Mouse (Mus musculus) megakaryocyte, embryonic 14.5 days (primary cell): ENCODE results near the gene Dnajc14.
"Not testable (repeated sequence)": the region's sequence is repeated elsewhere in the genome, so short reads cannot be mapped to it uniquely, and the experiment has no call there.

ENCODE experiments used
- FLI1 ChIP-seq: IDR thresholded peaks from 2 replicates; pipeline ENCODE4 v1.6.1; 2012; ENCODE audit warnings: low read length, inconsistent platforms, mixed read lengths
- GATA1 ChIP-seq: IDR thresholded peaks from 3 replicates; pipeline ENCODE4 v1.6.1; 2012; ENCODE audit warnings: mixed read lengths, low read length, inconsistent platforms, borderline replicate concordance

DNA sequence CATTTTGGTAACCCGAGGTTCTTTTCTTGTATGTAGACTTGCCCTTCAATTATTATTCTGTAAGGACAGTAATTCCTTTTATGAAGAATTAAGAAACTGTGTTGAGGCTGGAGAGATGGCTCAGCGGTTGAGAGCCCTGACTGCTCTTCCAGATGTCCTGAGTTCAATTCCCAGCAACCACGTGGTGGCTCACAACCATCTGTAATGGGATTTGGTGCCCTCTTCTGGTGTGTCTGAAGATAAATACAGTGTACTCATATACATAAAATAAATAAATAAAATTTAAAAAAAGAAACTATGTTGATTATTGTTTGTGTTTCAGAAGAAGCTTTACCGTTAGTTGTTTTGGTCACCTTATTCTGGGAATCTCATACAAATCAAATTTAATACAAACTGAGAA lies 19.2 kb downstream of the Dnajc14 start:
- not testable (repeated sequence) for TF ChIP-seq GATA1, FLI1
